Mouse (Mus musculus) forebrain, embryonic 15.5 days (tissue): Measurements from ENCODE around the gene Ptpn6. TPM values are rescaled to one million over a fixed set of nuclear protein-coding genes. Genes with fewer than 3 reads are reported as not detected.
A peak's percentile ranks its signal among the peaks of the same experiment; 100 is the strongest.

Source experiments
- ATAC-seq: fragments of 200-750 bp; cut with Nextera tagmentation; replicated peaks from 2 replicates; pipeline ENCODE4 v1.8.0; 2017; ENCODE audit warnings: mild to moderate bottlenecking, moderate TSS enrichment, moderate library complexity
- H3K27ac ChIP-seq: fragments of 300-500 bp; sonication (generic); replicated peaks from 2 replicates; pipeline ENCODE4 v1.5.1; 2015; ENCODE audit warnings: mild to moderate bottlenecking, inconsistent platforms
- H3K27me3 ChIP-seq: fragments of 300-500 bp; sonication (generic); 2 replicates; pipeline ENCODE4 v1.6.1; 2015; ENCODE audit warnings: inconsistent platforms
- H3K36me3 ChIP-seq: fragments of 300-500 bp; sonication (generic); 2 replicates; pipeline ENCODE4 v1.6.1; 2015; ENCODE audit warnings: mild to moderate bottlenecking, inconsistent platforms
- H3K4me1 ChIP-seq: fragments of 300-500 bp; sonication (generic); 2 replicates; pipeline ENCODE4 v1.6.1; 2015; ENCODE audit warnings: inconsistent platforms
- H3K4me2 ChIP-seq: fragments of 300-500 bp; sonication (generic); replicated peaks from 2 replicates; pipeline ENCODE4 v1.6.1; 2015; ENCODE audit warnings: mild to moderate bottlenecking, inconsistent platforms
- H3K4me3 ChIP-seq: fragments of 300-500 bp; sonication (generic); 2 replicates; pipeline ENCODE4 v1.5.1; 2015; ENCODE audit warnings: mild to moderate bottlenecking, inconsistent platforms
- H3K9ac ChIP-seq: fragments of 300-500 bp; sonication (generic); replicated peaks from 2 replicates; pipeline ENCODE4 v1.6.1; 2015; ENCODE audit warnings: mild to moderate bottlenecking, inconsistent platforms
- H3K9me3 ChIP-seq: fragments of 300-500 bp; sonication (generic); 2 replicates; pipeline ENCODE4 v1.6.1; 2016; ENCODE audit warnings: inconsistent platforms
- WGBS: fragments of 180-500 bp; shearing (Covaris S2); methylation state at CpG from one replicate; pipeline ENCODE4 v1.1.7; 2015; ENCODE audit warnings: mixed read lengths; 5-methylcytosine and 5-hydroxymethylcytosine counted together
- polyA plus RNA-seq: library from polyadenylated mRNA; unstranded; fragments of >200 nt; fragmentation: Nextera tagmentation; extraction: Ambion mirVana; gene quantifications from 2 replicates; pipeline ENCODE4 v1.2.1, GENCODE M21; 2015

The Ptpn6 gene
- polyA plus RNA-seq, 1 experiment from 2014 or later: 3.2 TPM

GRCm38 (mm10) chr6:124719354-124719978, 19.0 kb downstream of the Ptpn6 start:
- no peak overlapping the region for H3K9ac ChIP-seq
- H3K36me3 ChIP-seq: peaks cover 32% of the 10 kb centered on the region
- H3K9me3 ChIP-seq: no peaks in the 10 kb centered on the region
- H3K4me1 ChIP-seq: no peaks in the 10 kb centered on the region
- H3K27ac ChIP-seq: no peak overlapping the region
- no peak for ATAC-seq
- H3K4me2 ChIP-seq: no peak overlapping the region
- WGBS: 72% methylated on average over 7 of the region's 7 CpGs
- no peaks in the 10 kb centered on the region for H3K27me3 ChIP-seq
- H3K4me3 ChIP-seq: no peak overlapping the region

GRCm38 (mm10) chr6:124718703-124719102, 19.8 kb downstream of the Ptpn6 start:
- H3K9ac ChIP-seq: no peak overlapping the region
- 57% methylated on average over 16 of the region's 16 CpGs for WGBS
- no peak for ATAC-seq
- H3K4me2 ChIP-seq: no peak overlapping the region
- H3K9me3 ChIP-seq: no peaks in the 10 kb centered on the region
- no peak overlapping the region for H3K4me3 ChIP-seq
- H3K36me3 ChIP-seq: peaks cover 39% of the 10 kb centered on the region
- no peaks in the 10 kb centered on the region for H3K27me3 ChIP-seq
- no peak overlapping the region for H3K27ac ChIP-seq
- peaks cover 7% of the 10 kb centered on the region for H3K4me1 ChIP-seq

GRCm38 (mm10) chr6:124717968-124718367, 20.5 kb downstream of the Ptpn6 start:
- H3K36me3 ChIP-seq: peaks cover 39% of the 10 kb centered on the region
- no peaks in the 10 kb centered on the region for H3K27me3 ChIP-seq
- 81% methylated on average over 13 of the region's 13 CpGs for WGBS
- H3K27ac ChIP-seq: no peak overlapping the region
- no peak overlapping the region for H3K9ac ChIP-seq
- no peak overlapping the region for H3K4me2 ChIP-seq
- H3K9me3 ChIP-seq: no peaks in the 10 kb centered on the region
- no peak overlapping the region for H3K4me3 ChIP-seq
- no peak for ATAC-seq
- H3K4me1 ChIP-seq: peaks cover 14% of the 10 kb centered on the region

GRCm38 (mm10) chr6:124716864-124717490, 21.5 kb downstream of the Ptpn6 start:
- no peak overlapping the region for H3K27ac ChIP-seq
- ATAC-seq: no peak
- H3K27me3 ChIP-seq: no peaks in the 10 kb centered on the region
- no peak overlapping the region for H3K9ac ChIP-seq
- peaks cover 19% of the 10 kb centered on the region for H3K4me1 ChIP-seq
- H3K9me3 ChIP-seq: no peaks in the 10 kb centered on the region
- no peak overlapping the region for H3K4me2 ChIP-seq
- peaks cover 39% of the 10 kb centered on the region for H3K36me3 ChIP-seq
- no peak overlapping the region for H3K4me3 ChIP-seq
- WGBS: 64% methylated on average over 20 of the region's 20 CpGs

- WGBS: 21% methylated on average over 11 of the region's 11 CpGs
- Histone ChIP-seq H3K4me1 (peaks cover 44% of the 10 kb centered on the region), H3K4me3 (peak overlapping the region; percentile 99), H3K9me3 (no peaks in the 10 kb centered on the region), H3K36me3 (peaks cover 39% of the 10 kb centered on the region), H3K9ac (peak overlapping the region; percentile 92), H3K4me2 (peak overlapping the region; percentile 79), H3K27ac (no peak overlapping the region), H3K27me3 (no peaks in the 10 kb centered on the region)
- ATAC-seq: no peak
Measured at GRCm38 (mm10) chr6:124712918-124713317, 25.6 kb downstream of the Ptpn6 start.

- H3K9me3 ChIP-seq: no peaks in the 10 kb centered on the region
- under 1% methylated on average over 75 of the region's 76 CpGs for WGBS
Measured at GRCm38 (mm10) chr6:124711824-124712782, 26.4 kb downstream of the Ptpn6 start, which contains the start of the genes Emg1 and Phb2. TSS of gene Emg1 (minus strand) at chr6:124712178. TSS of gene Phb2 (plus strand) at chr6:124712336.

GRCm38 (mm10) chr6:124708289-124708889, 30.1 kb downstream of the Ptpn6 start:
- H3K4me1 ChIP-seq: peaks cover 34% of the 10 kb centered on the region
- H3K27ac ChIP-seq: no peak overlapping the region
- ATAC-seq: no peak
- no peak overlapping the region for H3K4me2 ChIP-seq
- H3K9me3 ChIP-seq: no peaks in the 10 kb centered on the region
- no peak overlapping the region for H3K4me3 ChIP-seq
- H3K36me3 ChIP-seq: peaks cover 22% of the 10 kb centered on the region
- 94% methylated on average over 10 of the region's 10 CpGs for WGBS
- no peaks in the 10 kb centered on the region for H3K27me3 ChIP-seq
- H3K9ac ChIP-seq: no peak overlapping the region

More at GRCm38 (mm10) chr6:124711824-124712782, 26.4 kb downstream of the Ptpn6 start, which contains the start of the genes Emg1 and Phb2:
- Histone ChIP-seq H3K9ac (peak within 1 kb of the TSS; percentile 92), H3K27me3 (no peaks in the 10 kb centered on the region), H3K36me3 (peaks cover 32% of the 10 kb centered on the region), H3K4me2 (peak within 1 kb of the TSS; percentile 79), H3K4me3 (peak within 1 kb of the TSS; percentile 99), H3K27ac (peak within 1 kb of the TSS; percentile 78), H3K4me1 (peaks cover 44% of the 10 kb centered on the region)
- ATAC-seq: peak; percentile 96

- H3K9me3 ChIP-seq: no peaks in the 10 kb centered on the region
- H3K4me1 ChIP-seq: peaks cover 21% of the 10 kb centered on the region
- H3K27me3 ChIP-seq: no peaks in the 10 kb centered on the region
- no peak overlapping the region for H3K4me3 ChIP-seq
- H3K27ac ChIP-seq: no peak overlapping the region
- H3K9ac ChIP-seq: no peak overlapping the region
- H3K36me3 ChIP-seq: peaks cover 43% of the 10 kb centered on the region
- 88% methylated on average over 5 of the region's 5 CpGs for WGBS
- no peak overlapping the region for H3K4me2 ChIP-seq
- ATAC-seq: no peak
Measured at GRCm38 (mm10) chr6:124706061-124706627, 32.4 kb downstream of the Ptpn6 start.

- ATAC-seq: no peak
- WGBS: 96% methylated on average over 2 of the region's 2 CpGs
- Histone ChIP-seq H3K27ac (no peak overlapping the region), H3K36me3 (peaks cover 46% of the 10 kb centered on the region), H3K27me3 (no peaks in the 10 kb centered on the region), H3K4me2 (no peak overlapping the region), H3K4me1 (peaks cover 4% of the 10 kb centered on the region), H3K9me3 (no peaks in the 10 kb centered on the region), H3K9ac (no peak overlapping the region), H3K4me3 (no peak overlapping the region)
Measured at GRCm38 (mm10) chr6:124704417-124704816, 34.1 kb downstream of the Ptpn6 start.

- 75% methylated on average over 7 of the region's 7 CpGs for WGBS
- Histone ChIP-seq H3K4me1 (no peaks in the 10 kb centered on the region), H3K27ac (no peak overlapping the region), H3K27me3 (no peaks in the 10 kb centered on the region), H3K4me3 (no peak overlapping the region), H3K9ac (no peak overlapping the region), H3K36me3 (peaks cover 50% of the 10 kb centered on the region), H3K4me2 (no peak overlapping the region), H3K9me3 (no peaks in the 10 kb centered on the region)
- no peak for ATAC-seq
Measured at GRCm38 (mm10) chr6:124703789-124704188, 34.7 kb downstream of the Ptpn6 start.

GRCm38 (mm10) chr6:124702784-124703103, 35.8 kb downstream of the Ptpn6 start:
- peak; percentile 64 for ATAC-seq
- Histone ChIP-seq H3K36me3 (peaks cover 50% of the 10 kb centered on the region), H3K4me3 (no peak overlapping the region), H3K27me3 (no peaks in the 10 kb centered on the region), H3K9ac (no peak overlapping the region), H3K4me2 (no peak overlapping the region), H3K9me3 (no peaks in the 10 kb centered on the region), H3K4me1 (no peaks in the 10 kb centered on the region), H3K27ac (no peak overlapping the region)
- WGBS: 57% methylated on average over 3 of the region's 3 CpGs
